Mouse (Mus musculus) liver, postnatal 0 days (tissue): ENCODE data around the gene Dhx30. TPM values are rescaled to one million over a fixed set of nuclear protein-coding genes. Genes with fewer than 3 reads are reported as not detected.

ENCODE experiments used
- ATAC-seq: fragments of 200-750 bp; cut with Nextera tagmentation; 2 replicates; pipeline ENCODE4 v1.8.0; 2017; ENCODE audit warnings: mild to moderate bottlenecking, moderate library complexity
- DNase-seq: peaks from one replicate; pipeline ENCODE4 v3.0.0-alpha.2; 2016
- H3K27ac ChIP-seq: fragments of 300-500 bp; sonication (generic); 2 replicates; pipeline ENCODE4 v1.5.1; 2014; ENCODE audit warnings: antibody characterized with exemption, moderate library complexity, mild to moderate bottlenecking, low read depth
- H3K27me3 ChIP-seq: fragments of 300-500 bp; sonication (generic); 2 replicates; pipeline ENCODE4 v1.6.1; 2014; ENCODE audit warnings: low read length, control low read depth, mixed read lengths; ENCODE audit not compliant: insufficient read depth
- H3K36me3 ChIP-seq: fragments of 300-500 bp; sonication (generic); replicated peaks from 2 replicates; pipeline ENCODE4 v1.6.1; 2014; ENCODE audit warnings: mild to moderate bottlenecking, control low read depth, low read length, moderate library complexity, mixed read lengths; ENCODE audit not compliant: insufficient read depth
- H3K4me1 ChIP-seq: fragments of 300-500 bp; sonication (generic); 2 replicates; pipeline ENCODE4 v1.6.1; 2014; ENCODE audit warnings: antibody characterized with exemption, mild to moderate bottlenecking, control low read depth; ENCODE audit not compliant: insufficient read depth
- H3K4me2 ChIP-seq: fragments of 300-500 bp; sonication (generic); 2 replicates; pipeline ENCODE4 v1.6.1; 2014; ENCODE audit warnings: low read depth, mild to moderate bottlenecking, low read length, moderate library complexity, mixed read lengths
- H3K4me3 ChIP-seq: fragments of 300-500 bp; sonication (generic); 2 replicates; pipeline ENCODE4 v1.5.1; 2014; ENCODE audit warnings: low read depth, low read length
- H3K9ac ChIP-seq: fragments of 300-500 bp; sonication (generic); replicated peaks from 2 replicates; pipeline ENCODE4 v1.6.1; 2014; ENCODE audit warnings: mild to moderate bottlenecking, moderate library complexity
- H3K9me3 ChIP-seq: fragments of 300-500 bp; sonication (generic); 2 replicates; pipeline ENCODE4 v1.6.1; 2016; ENCODE audit warnings: mild to moderate bottlenecking, control low read depth, low read length, mixed read lengths
- CTCF ChIP-seq: sonication (generic); IDR thresholded peaks from 2 replicates; pipeline ENCODE4 v1.5.1; 2016; ENCODE audit warnings: antibody characterized with exemption, low read depth
- EP300 ChIP-seq: IDR thresholded peaks from 2 replicates; pipeline ENCODE4 v1.6.1; 2016; ENCODE audit warnings: antibody characterized with exemption, low read depth, mild to moderate bottlenecking
- WGBS: fragments of 180-500 bp; shearing (Covaris S2); extraction: QIAGEN DNeasy Blood & Tissue Kit; methylation state at CpG from one replicate; pipeline ENCODE4 v1.1.7; 2014; ENCODE audit not compliant: insufficient replicate concordance; 5-methylcytosine and 5-hydroxymethylcytosine counted together
- polyA plus RNA-seq: library from polyadenylated mRNA; unstranded; fragments of >200 nt; fragmentation: Nextera tagmentation; extraction: Ambion mirVana; gene quantifications from 2 replicates; pipeline ENCODE4 v1.2.1, GENCODE M21; 2015

Dhx30 gene
- polyA plus RNA-seq, 1 experiment from 2014 or later, result 24.8 TPM

GRCm38 (mm10) chr9:110062861-110063260 lies 54.8 kb downstream of the Dhx30 start:
- no peak for DNase-seq
- Histone ChIP-seq H3K9ac (no peak overlapping the region), H3K4me3 (no peak overlapping the region), H3K27me3 (no peaks in the 10 kb centered on the region), H3K27ac (no peak overlapping the region), H3K36me3 (peaks cover 15% of the 10 kb centered on the region), H3K9me3 (no peaks in the 10 kb centered on the region), H3K4me2 (no peak overlapping the region), H3K4me1 (no peaks in the 10 kb centered on the region)
- no peak for TF ChIP-seq EP300
- TF ChIP-seq CTCF, result no peak
- no peak for ATAC-seq
- WGBS, result 83% methylated on average over 6 of the region's 6 CpGs

- ATAC-seq, result no peak
- Histone ChIP-seq H3K9me3 (no peaks in the 10 kb centered on the region), H3K27ac (no peak overlapping the region), H3K4me2 (no peak overlapping the region), H3K36me3 (peaks cover 13% of the 10 kb centered on the region), H3K9ac (no peak overlapping the region), H3K4me3 (no peak overlapping the region), H3K27me3 (no peaks in the 10 kb centered on the region), H3K4me1 (no peaks in the 10 kb centered on the region)
- DNase-seq, result no peak
- TF ChIP-seq CTCF (no peak), EP300 (no peak)
- WGBS, result 68% methylated on average over 7 of the region's 7 CpGs
Observed at GRCm38 (mm10) chr9:110062405-110062804, 55.2 kb downstream of the Dhx30 start.

GRCm38 (mm10) chr9:110060761-110061160 lies 56.9 kb downstream of the Dhx30 start:
- ATAC-seq (no peak), DNase-seq (no peak)
- H3K9ac ChIP-seq, result no peak overlapping the region
- TF ChIP-seq EP300 (no peak), CTCF (no peak)
- WGBS, result 83% methylated on average over 2 of the region's 2 CpGs
- H3K27me3 ChIP-seq, result no peaks in the 10 kb centered on the region
- H3K4me2 ChIP-seq, result no peak overlapping the region
- H3K4me3 ChIP-seq, result no peak overlapping the region
- no peaks in the 10 kb centered on the region for H3K4me1 ChIP-seq
- peaks cover 7% of the 10 kb centered on the region for H3K36me3 ChIP-seq
- no peaks in the 10 kb centered on the region for H3K9me3 ChIP-seq
- no peak overlapping the region for H3K27ac ChIP-seq

GRCm38 (mm10) chr9:110057200-110057599 lies 60.4 kb downstream of the Dhx30 start:
- 96% methylated on average over 1 of the region's 1 CpGs for WGBS
- H3K4me2 ChIP-seq, result no peak overlapping the region
- H3K4me1 ChIP-seq, result no peaks in the 10 kb centered on the region
- H3K27me3 ChIP-seq, result no peaks in the 10 kb centered on the region
- H3K27ac ChIP-seq, result no peak overlapping the region
- H3K4me3 ChIP-seq, result no peak overlapping the region
- H3K36me3 ChIP-seq, result no peaks in the 10 kb centered on the region; the same call in 1 of the 2 replicates
- TF ChIP-seq EP300 (no peak), CTCF (no peak)
- DNase-seq (no peak), ATAC-seq (no peak)
- no peaks in the 10 kb centered on the region for H3K9me3 ChIP-seq
- no peak overlapping the region for H3K9ac ChIP-seq

GRCm38 (mm10) chr9:110054781-110055180 lies 62.8 kb downstream of the Dhx30 start:
- Histone ChIP-seq H3K4me3 (no peak overlapping the region), H3K9ac (no peak overlapping the region), H3K9me3 (no peaks in the 10 kb centered on the region), H3K27me3 (no peaks in the 10 kb centered on the region), H3K4me2 (no peak overlapping the region), H3K27ac (no peak overlapping the region), H3K36me3 (no peaks in the 10 kb centered on the region; the same call in 1 of the 2 replicates), H3K4me1 (no peaks in the 10 kb centered on the region)
- DNase-seq, result no peak
- no peak for ATAC-seq
- TF ChIP-seq EP300, result no peak
- TF ChIP-seq CTCF, result no peak
- 75% methylated on average over 3 of the region's 3 CpGs for WGBS

- no peaks in the 10 kb centered on the region for H3K27me3 ChIP-seq
- H3K4me2 ChIP-seq, result no peak overlapping the region
- H3K27ac ChIP-seq, result no peak overlapping the region
- WGBS, result 82% methylated on average over 2 of the region's 2 CpGs
- H3K4me1 ChIP-seq, result no peaks in the 10 kb centered on the region
- no peaks in the 10 kb centered on the region; the same call in 1 of the 2 replicates for H3K36me3 ChIP-seq
- TF ChIP-seq CTCF, result no peak
- no peak for TF ChIP-seq EP300
- ATAC-seq (no peak), DNase-seq (no peak)
- H3K9me3 ChIP-seq, result no peaks in the 10 kb centered on the region
- H3K4me3 ChIP-seq, result no peak overlapping the region
- H3K9ac ChIP-seq, result no peak overlapping the region
Observed at GRCm38 (mm10) chr9:110054080-110054421, 63.6 kb downstream of the Dhx30 start.
